Mouse (Mus musculus) limb, embryonic 14.5 days (tissue): ENCODE measurements at regions not wholly inside any gene's neighbourhood (a gene's known extent, or its start where the extent isn't known, plus 50 kb on each side); places are given as distances from the start of the nearest gene placed in this dataset.

Experiments
- ATAC-seq: fragments of 200-750 bp; cut with Nextera tagmentation; 2 replicates; pipeline ENCODE4 v1.8.0; 2017; ENCODE audit warnings: low read depth, moderate number of reproducible peaks, moderate TSS enrichment; ENCODE audit not compliant: low FRiP score
- DNase-seq: peaks from one replicate; pipeline ENCODE4 v3.0.0-alpha.2; 2015; ENCODE audit warnings: low spot score
- H3K27ac ChIP-seq: fragments of 300-500 bp; sonication (generic); replicated peaks from 2 replicates; pipeline ENCODE4 v1.5.1; 2014; ENCODE audit warnings: low read depth, mild to moderate bottlenecking, low read length, moderate library complexity, mixed read lengths
- H3K27me3 ChIP-seq: fragments of 300-500 bp; sonication (generic); 2 replicates; pipeline ENCODE4 v1.6.1; 2014; ENCODE audit warnings: low read length, mixed read lengths; ENCODE audit not compliant: control insufficient read depth, insufficient read depth
- H3K36me3 ChIP-seq: fragments of 300-500 bp; sonication (generic); 2 replicates; pipeline ENCODE4 v1.6.1; 2014; ENCODE audit warnings: mild to moderate bottlenecking, low read length, moderate library complexity, mixed read lengths; ENCODE audit not compliant: control insufficient read depth, insufficient read depth
- H3K4me1 ChIP-seq: fragments of 300-500 bp; sonication (generic); 2 replicates; pipeline ENCODE4 v1.6.1; 2014; ENCODE audit warnings: antibody characterized with exemption, low read length, mixed read lengths; ENCODE audit not compliant: control insufficient read depth, insufficient read depth
- H3K4me2 ChIP-seq: fragments of 300-500 bp; sonication (generic); replicated peaks from 2 replicates; pipeline ENCODE4 v1.6.1; 2014; ENCODE audit warnings: low read depth, mild to moderate bottlenecking, low read length, moderate library complexity; ENCODE audit not compliant: severe bottlenecking
- H3K4me3 ChIP-seq: fragments of 300-500 bp; sonication (generic); replicated peaks from 2 replicates; pipeline ENCODE4 v1.5.1; 2014; ENCODE audit warnings: low read length
- H3K9ac ChIP-seq: fragments of 300-500 bp; sonication (generic); 2 replicates; pipeline ENCODE4 v1.6.1; 2014; ENCODE audit warnings: mild to moderate bottlenecking, low read depth, low read length, moderate library complexity; ENCODE audit not compliant: severe bottlenecking
- H3K9me3 ChIP-seq: fragments of 300-500 bp; sonication (generic); 2 replicates; pipeline ENCODE4 v1.6.1; 2016; ENCODE audit warnings: low read length; ENCODE audit not compliant: control insufficient read depth
- POLR2A ChIP-seq: fragments of 200-500 bp; IDR thresholded peaks from 2 replicates; pipeline ENCODE4 v1.8.0; 2012; ENCODE audit warnings: inconsistent platforms, mild to moderate bottlenecking, moderate library complexity, borderline replicate concordance; ENCODE audit not compliant: insufficient read depth, insufficient read length; ENCODE audit errors: extremely low read depth
- WGBS: fragments of 180-500 bp; shearing (Covaris S2); extraction: QIAGEN DNeasy Blood & Tissue Kit; methylation state at CpG from one replicate; pipeline ENCODE4 v1.1.7; 2014; 5-methylcytosine and 5-hydroxymethylcytosine counted together

GRCm38 (mm10) chr12:97612373-97612772, 646.9 kb downstream of the Galc start:
- H3K36me3 ChIP-seq: no peaks in the 10 kb centered on the region
- no peak overlapping the region for H3K27ac ChIP-seq
- peaks cover 8% of the 10 kb centered on the region; the same call in 1 of the 2 replicates for H3K4me1 ChIP-seq
- no peak for ATAC-seq
- no peaks in the 10 kb centered on the region for H3K27me3 ChIP-seq
- no peaks in the 10 kb centered on the region for H3K9me3 ChIP-seq
- no peak overlapping the region for H3K9ac ChIP-seq
- no peak for DNase-seq
- TF ChIP-seq POLR2A: no peak
- no peak overlapping the region for H3K4me3 ChIP-seq
- 0 out of 2 replicates have a peak overlapping the region, but pooled peaks have one; percentile 14 for H3K4me2 ChIP-seq
- WGBS: 16% methylated on average over 7 of the region's 7 CpGs
